Mouse (Mus musculus): ENCODE results near the gene Tmprss6. TPM values are rescaled to one million over a fixed set of nuclear protein-coding genes. Genes with fewer than 3 reads are reported as not detected.

Gene Tmprss6
- 1 to 10 TPM in 1 of 2 experiments, under 1 TPM in 1; 0.09 to 2.9 TPM for polyA plus RNA-seq (2012; fragmentation: generic; extraction: Trizol)

GRCm38 (mm10) chr15:78468379-78468937, at the start of gene Tmprss6:
Gene Tmprss6, minus strand, starts transcription at chr15:78468634.

GRCm38 (mm10) chr15:78494968-78495406, 26.6 kb upstream of the Tmprss6 start, which contains the start of gene Il2rb:
Gene Il2rb, minus strand, starts transcription at chr15:78495271.

GRCm38 (mm10) chr15:78428391-78429138, 39.9 kb downstream of the Tmprss6 start, which contains the start of gene Kctd17:
Gene Kctd17, plus strand, starts transcription at chr15:78428564.

DNA sequence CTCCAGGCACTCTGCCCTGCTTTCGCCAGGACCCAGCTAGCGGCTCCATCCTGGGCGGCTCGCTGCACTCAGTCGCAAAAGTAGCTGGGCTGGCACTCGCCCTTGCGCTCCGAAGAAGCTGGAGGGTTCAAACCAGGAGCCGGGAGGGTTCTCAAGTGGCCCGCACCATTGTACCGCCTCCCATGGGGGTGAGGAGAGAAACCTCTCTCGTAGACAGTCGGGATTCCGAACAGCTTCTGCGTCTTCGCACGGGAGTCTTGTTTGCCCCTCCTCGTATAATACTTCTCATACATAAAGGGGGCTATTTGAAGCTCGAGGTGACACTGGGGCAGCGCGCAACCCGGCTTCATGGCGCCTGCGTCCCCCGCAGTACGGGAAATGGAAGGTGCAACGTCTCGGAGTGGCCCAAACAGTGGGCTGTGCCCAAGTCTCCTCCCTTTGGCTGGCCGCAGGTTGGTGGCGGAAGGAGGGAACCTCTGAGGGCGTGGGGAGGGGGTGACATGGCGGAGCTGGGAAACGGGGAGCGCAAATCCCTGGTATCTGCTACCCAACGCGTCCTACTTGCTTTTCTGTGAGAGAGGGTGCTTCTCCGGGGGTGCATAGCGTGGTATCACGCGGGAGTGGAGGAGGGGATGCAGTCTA, 62.0 kb downstream of the Tmprss6 start, which contains the start of gene Mpst:
Gene Mpst (plus strand): TSS at position 124 of the 642 bp plus-strand sequence.

DNA sequence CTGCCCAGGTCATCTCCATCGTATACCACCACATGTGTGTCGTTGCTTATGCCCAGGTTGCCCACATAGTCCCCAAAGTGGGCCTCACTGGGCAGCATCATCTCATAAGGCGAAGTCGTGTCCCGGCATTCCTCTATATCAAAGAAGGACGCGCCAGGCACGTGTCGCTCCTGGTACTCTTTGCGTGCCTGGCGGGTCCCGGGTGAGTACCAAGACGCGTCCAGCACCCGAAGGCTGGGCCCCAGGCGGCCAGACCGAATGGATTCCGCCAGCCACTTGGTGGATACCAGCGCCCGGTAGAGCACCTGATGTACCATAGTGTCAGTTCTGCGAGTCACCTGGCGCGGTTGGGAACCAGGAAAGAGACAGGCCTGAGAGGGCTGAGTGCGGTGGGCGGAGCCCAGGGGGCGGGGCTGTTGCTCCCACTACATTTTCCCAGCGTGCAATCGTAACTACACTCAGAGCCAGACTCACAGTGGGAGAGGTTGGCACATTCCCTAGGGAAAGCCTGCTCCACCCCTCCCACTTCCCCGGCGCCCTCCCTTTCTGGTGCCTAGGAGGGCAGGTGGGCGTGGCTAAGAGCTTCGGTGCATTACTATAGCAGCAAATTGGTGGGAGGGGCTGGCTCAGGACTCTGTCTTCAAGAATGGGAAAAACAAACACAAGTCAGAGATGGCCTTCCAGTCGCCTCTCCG, 62.8 kb downstream of the Tmprss6 start, which contains the start of gene Tst:
Gene Tst (minus strand): TSS at position 391 of the 695 bp plus-strand sequence.

DNA sequence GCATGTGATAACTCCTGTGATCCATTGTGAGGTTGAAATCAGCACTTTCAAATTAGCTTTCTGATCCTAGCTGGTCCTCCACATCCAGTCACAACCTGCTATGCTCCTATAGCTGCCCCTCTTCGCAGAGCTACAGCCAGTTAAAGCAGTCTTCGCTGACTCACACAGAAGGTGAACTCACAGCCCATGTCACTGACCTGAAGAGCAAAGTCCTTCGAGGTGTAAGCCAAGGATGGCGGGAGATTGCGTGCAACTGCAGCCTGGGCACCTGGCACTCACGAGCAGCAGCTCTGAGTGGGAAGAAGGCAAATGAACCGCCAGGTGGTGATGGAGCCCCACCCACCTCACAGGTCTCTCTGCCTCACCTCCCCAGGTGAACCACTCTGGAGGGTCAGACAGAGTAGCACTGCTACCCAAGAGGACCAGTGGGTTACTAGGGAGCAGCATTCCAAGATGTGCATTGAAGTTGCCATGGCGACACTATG, 72.9 kb downstream of the Tmprss6 start, which contains the start of gene Tex33:
Gene Tex33 (minus strand): TSS at position 435 of the 485 bp plus-strand sequence.

Other genes with a start within 250 kb of the Tmprss6 start
- not detected for gene Ncf4, start 223.8 kb downstream of the Tmprss6 start, polyA plus RNA-seq (2012; fragmentation: generic; extraction: Trizol)
- not detected for gene Csf2rb2, start 162.9 kb downstream of the Tmprss6 start, polyA plus RNA-seq (2012; fragmentation: generic; extraction: Trizol)
- gene Csf2rb, start 142.9 kb downstream of the Tmprss6 start, polyA plus RNA-seq (2012; fragmentation: generic; extraction: Trizol): not detected
- gene Tex33, start 72.7 kb downstream of the Tmprss6 start, polyA plus RNA-seq (2012; fragmentation: generic; extraction: Trizol): not detected
- 10 to 100 TPM; 13.6 to 29.6 TPM for gene Tst, start 62.7 kb downstream of the Tmprss6 start, polyA plus RNA-seq (2012; fragmentation: generic; extraction: Trizol)
- gene Mpst, start 62.2 kb downstream of the Tmprss6 start, polyA plus RNA-seq (2012; fragmentation: generic; extraction: Trizol): 100 to 1,000 TPM in 1 of 2 experiments, 10 to 100 TPM in 1; 62.7 to 129 TPM
- 100 to 1,000 TPM; 227 to 234 TPM for gene Kctd17, start 40.1 kb downstream of the Tmprss6 start, polyA plus RNA-seq (2012; fragmentation: generic; extraction: Trizol)
- gene Il2rb, start 26.6 kb upstream of the Tmprss6 start, polyA plus RNA-seq (2012; fragmentation: generic; extraction: Trizol): under 1 TPM; under 0.01 to 0.32 TPM
- gene C1qtnf6, start 62.8 kb upstream of the Tmprss6 start, polyA plus RNA-seq (2012; fragmentation: generic; extraction: Trizol): 100 to 1,000 TPM in 1 of 2 experiments, 10 to 100 TPM in 1; 12.4 to 130 TPM
- gene Sstr3, start 76.1 kb upstream of the Tmprss6 start, polyA plus RNA-seq (2012; fragmentation: generic; extraction: Trizol): under 1 TPM in 1 of 2 experiments, not detected in 1; 0.01 TPM
- not detected for gene Rac2, start 104.1 kb upstream of the Tmprss6 start, polyA plus RNA-seq (2012; fragmentation: generic; extraction: Trizol)
- gene Cyth4, start 128.4 kb upstream of the Tmprss6 start, polyA plus RNA-seq (2012; fragmentation: generic; extraction: Trizol): under 1 TPM; 0.21 to 0.48 TPM

Data from C3H10T1/2 (cell line).